Mouse (Mus musculus) CD4-positive helper T cell, adult 2 months (primary cell): ENCODE results near the gene Olfr974.
"Not testable (repeated sequence)": the region's sequence is repeated elsewhere in the genome, so short reads cannot be mapped to it uniquely, and the experiment has no call there.

Source experiments
- DNase-seq: peaks from one replicate; pipeline ENCODE4 v3.0.0-alpha.2; 2012; ENCODE audit warnings: low read depth, missing footprints, low spot score

The Olfr974 gene

GRCm38 (mm10) chr9:39937201-39937600 lies at the start of gene Olfr974:
Olfr974 (plus strand) TSS chr9:39937501.
- no peak for DNase-seq

GRCm38 (mm10) chr9:39905106-39905505 lies 32.2 kb upstream of the Olfr974 start:
- DNase-seq = no peak

GRCm38 (mm10) chr9:39907036-39907435 lies 30.3 kb upstream of the Olfr974 start, which contains the start of gene Olfr229:
Olfr229 (plus strand) TSS chr9:39907336.
- no peak for DNase-seq

DNA sequence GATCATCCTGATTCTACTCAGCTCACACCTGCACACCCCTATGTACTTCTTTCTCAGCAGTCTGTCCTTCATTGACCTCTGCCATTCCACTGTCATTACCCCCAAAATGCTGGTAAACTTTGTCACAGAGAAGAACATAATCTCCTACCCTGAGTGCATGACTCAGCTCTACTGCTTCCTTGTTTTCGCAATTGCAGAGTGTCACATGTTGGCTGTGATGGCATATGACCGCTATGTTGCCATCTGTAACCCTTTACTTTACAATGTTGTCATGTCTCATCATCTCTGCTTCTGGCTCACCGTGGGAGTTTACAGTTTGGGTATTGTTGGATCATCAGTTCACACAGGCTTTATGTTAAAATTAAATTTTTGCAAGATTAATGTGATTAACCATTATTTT lies 27.4 kb upstream of the Olfr974 start:
- DNase-seq = no peak

DNA sequence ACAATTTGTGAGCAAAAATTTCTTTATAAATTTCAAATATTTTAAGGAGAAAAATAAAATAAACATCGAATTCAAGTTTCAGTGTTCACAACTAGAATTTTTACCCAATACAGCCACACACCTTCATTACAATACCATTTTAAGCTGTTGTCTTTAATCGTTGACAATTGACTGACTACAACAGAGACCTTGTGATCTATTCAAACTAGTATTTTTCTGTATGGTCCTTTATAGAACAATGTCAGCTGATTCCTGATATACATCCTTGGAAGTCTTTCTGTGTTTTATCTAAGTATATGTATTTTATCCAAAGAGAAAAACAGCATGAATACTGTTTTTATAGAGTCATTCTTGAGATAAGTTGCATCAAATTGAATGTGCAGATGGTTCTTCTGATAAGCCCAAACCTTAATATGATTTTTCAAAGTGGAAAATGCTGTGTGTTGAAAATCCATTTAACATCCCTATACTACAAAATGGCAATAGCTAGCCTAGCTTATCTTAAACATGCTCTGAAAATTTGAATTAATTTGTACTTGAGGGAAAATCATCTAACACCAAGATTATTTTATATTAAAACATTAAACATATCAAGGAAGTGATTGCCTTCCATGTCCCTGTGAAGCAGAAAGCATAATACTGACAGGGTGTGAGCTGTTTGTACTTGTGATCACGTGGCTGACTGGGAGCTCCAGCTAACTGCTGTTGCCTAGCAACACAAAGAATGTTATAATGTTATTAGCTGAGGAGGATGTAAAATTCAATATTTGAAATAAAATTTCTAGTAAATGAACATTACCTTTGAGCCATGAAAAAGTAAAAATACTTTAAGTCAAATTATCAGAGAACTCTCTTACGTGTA lies 9.1 kb upstream of the Olfr974 start:
- not testable (repeated sequence) for DNase-seq

GRCm38 (mm10) chr9:39928837-39929236 lies 8.5 kb upstream of the Olfr974 start:
- not testable (repeated sequence) for DNase-seq

DNA sequence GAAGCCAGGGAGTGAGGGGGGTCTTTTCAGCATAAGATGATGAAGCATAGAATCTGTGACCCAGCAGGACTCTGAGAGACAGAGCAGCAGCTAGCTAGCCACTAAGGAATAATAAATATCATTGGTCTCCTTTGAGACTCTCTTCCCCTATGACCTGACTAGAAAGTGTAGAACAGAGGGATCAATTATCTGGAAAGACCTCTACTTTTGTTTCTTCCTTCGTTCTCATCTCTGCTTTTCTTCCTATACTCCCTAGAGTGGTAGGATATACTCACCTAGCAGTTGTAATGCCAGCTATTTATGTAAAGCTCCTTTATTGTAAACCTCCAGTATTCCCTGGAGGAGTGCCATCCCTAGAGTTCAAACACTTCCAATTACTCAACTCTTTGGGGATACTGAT lies 14.6 kb downstream of the Olfr974 start, which contains the start of gene Olfr975:
Olfr975 (minus strand) TSS at position 101 of the 400 bp plus-strand sequence.
- no peak for DNase-seq

- DNase-seq = not testable (repeated sequence)
These were observed 23.7 kb downstream of the Olfr974 start, which contains the start of gene Olfr976 for GRCm38 (mm10) chr9:39961033-39961432. Olfr976 (minus strand) TSS chr9:39961133.

DNA sequence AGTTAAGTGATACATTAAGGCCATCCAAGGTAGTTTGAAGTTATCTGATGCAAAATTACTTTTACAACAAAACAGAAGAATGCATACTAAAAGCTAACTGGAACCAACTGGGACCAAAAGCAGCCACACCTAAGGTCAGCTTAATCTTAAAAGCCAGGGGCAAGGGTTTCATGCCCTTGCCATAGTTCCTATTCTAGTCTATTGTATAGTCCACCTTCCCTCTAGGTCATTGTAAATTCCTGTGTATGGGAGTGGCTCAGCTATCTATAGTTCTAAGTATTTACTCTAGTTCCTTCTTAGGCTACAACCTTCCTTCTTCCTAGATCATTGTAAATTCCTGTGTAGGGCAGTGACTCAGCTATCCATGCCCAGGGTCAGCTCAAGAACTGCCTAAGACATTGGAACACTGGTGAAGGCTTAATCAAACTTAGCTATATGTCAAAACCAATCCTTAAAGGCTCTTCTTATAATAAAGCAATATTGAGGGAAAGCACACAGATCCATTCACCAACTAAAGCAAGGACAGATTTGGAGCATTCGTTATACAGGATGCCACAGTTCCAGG lies 39.4 kb downstream of the Olfr974 start:
- DNase-seq = not testable (repeated sequence)

DNA sequence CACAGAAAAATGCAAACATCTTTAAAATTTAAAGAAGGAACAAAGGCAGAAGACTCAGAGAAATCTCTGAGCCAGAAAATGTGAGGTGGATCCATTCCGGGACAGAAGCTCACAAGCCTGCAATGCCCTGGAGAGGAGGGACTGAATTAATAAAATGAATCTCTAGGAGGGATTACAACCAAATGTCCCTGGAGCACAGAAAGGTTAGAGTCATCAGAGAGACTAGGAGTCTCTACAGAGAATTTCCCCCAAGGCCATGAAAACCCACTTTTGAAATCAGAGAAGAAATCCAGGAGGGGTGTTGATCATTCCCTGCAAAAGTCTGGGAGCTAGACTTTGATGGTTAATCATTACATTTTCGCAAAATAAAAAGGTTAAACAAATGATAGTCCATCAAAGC lies 54.5 kb downstream of the Olfr974 start, which contains the start of gene Olfr978:
Olfr978 (plus strand) TSS at position 301 of the 400 bp plus-strand sequence.
- no peak for DNase-seq
